ENCODE assay signal across 23 mouse cellular contexts in the genomic region with DNA sequence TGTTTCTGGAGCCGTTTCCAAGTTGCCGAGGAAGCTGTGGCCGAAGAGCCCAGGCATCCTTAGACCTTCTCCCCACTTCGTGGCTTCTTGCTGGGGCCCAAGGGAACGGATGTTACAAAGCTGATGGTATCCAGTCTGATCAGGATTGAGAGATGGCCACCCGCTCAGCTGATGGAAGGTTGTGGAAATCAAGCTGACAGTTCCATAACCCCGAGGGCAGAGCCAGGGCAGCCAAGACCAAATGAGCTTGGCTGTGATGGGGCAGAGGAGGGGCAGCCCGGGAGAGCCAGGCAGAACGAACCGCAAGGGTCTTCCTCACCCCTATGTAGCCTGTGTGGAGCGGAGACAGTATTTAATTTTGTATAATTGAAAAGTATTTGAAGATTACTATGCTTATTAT.
DNase-seq lines count a peak whose midpoint lies in the region; ATAC-seq lines count a peak whose summit lies in the region.
"Had no signal": no experiment of that assay in that cellular context is flagged by ENCODE, and none has a peak within 500 bp of the region (broad histone marks: within the 10 kb centered on the region; RNA-seq: fewer than 3 reads in every experiment).

No protein-coding gene starts in this region.

- DNase-seq in cerebellum, postnatal 14 days, result peak; percentile 40 to 50
- DNase-seq in cerebellum, postnatal 25 days, result no peak
- peak; percentile 72 for DNase-seq in retina, embryonic 14.5 days (ENCODE audit: low spot score)
- DNase-seq in heart, adult 11 months, result no peak
- DNase-seq: adrenal gland, adult 2 months; adrenal gland, postnatal 36 days; cerebellum, adult 11 months; cerebellum, adult 8-10 months; embryo, embryonic 11 days; gastrocnemius, postnatal 10 days; heart, adult 2 months; heart, postnatal 14 days had no signal

- peaks cover 20% of the 10 kb centered on the region for H3K4me1 ChIP-seq in hindbrain, embryonic 16.5 days (ENCODE audit: control insufficient read depth, insufficient read depth, low read depth, low read length)
- H3K4me1 ChIP-seq in hindbrain, embryonic 12.5 days, result peaks cover 45% of the 10 kb centered on the region
- peaks cover 21% of the 10 kb centered on the region for H3K4me1 ChIP-seq in midbrain, embryonic 12.5 days
- H3K4me1 ChIP-seq in midbrain, embryonic 15.5 days, result peaks cover 38% of the 10 kb centered on the region
- H3K4me1 ChIP-seq: heart, embryonic 15.5 days had no signal

- H3K27me3 ChIP-seq in hindbrain, embryonic 16.5 days (replicated peaks; ENCODE audit: control insufficient read depth, insufficient read depth, low read length), result no peaks in the 10 kb centered on the region
- no peaks in the 10 kb centered on the region for H3K27me3 ChIP-seq in hindbrain, embryonic 12.5 days
- peaks cover 13% of the 10 kb centered on the region; the same call in 1 of the 2 replicates for H3K27me3 ChIP-seq in midbrain, embryonic 12.5 days
- H3K27me3 ChIP-seq in midbrain, embryonic 15.5 days (replicated peaks), result no peaks in the 10 kb centered on the region
- H3K27me3 ChIP-seq: embryonic facial prominence, embryonic 12.5 days had no signal

- ATAC-seq in hindbrain, embryonic 16.5 days, result 0 out of 2 replicates have a peak, but pooled peaks have one; percentile 10
- ATAC-seq in hindbrain, embryonic 12.5 days (ENCODE audit: low FRiP score), result no peak
- no peak for ATAC-seq in midbrain, embryonic 12.5 days (ENCODE audit: low FRiP score, low read depth)
- ATAC-seq in midbrain, embryonic 15.5 days (replicated peaks), result no peak
- ATAC-seq: forebrain, embryonic 16.5 days; inflammation-experienced regulatory T-cells, adult 6 months; intestine, postnatal 0 days had no signal

- WGBS in hindbrain, embryonic 16.5 days, result 47% methylated on average over 11 of the region's 11 CpGs
- WGBS in hindbrain, embryonic 12.5 days, result 59% methylated on average over 11 of the region's 11 CpGs
- 54% methylated on average over 11 of the region's 11 CpGs for WGBS in midbrain, embryonic 12.5 days
- WGBS in midbrain, embryonic 15.5 days, result 39% methylated on average over 11 of the region's 11 CpGs

- H3K27ac ChIP-seq in hindbrain, embryonic 16.5 days (ENCODE audit: low read depth, low read length), result peak overlapping the region; percentile 34; the same call in 1 of the 2 replicates
- no peak overlapping the region for H3K27ac ChIP-seq in hindbrain, embryonic 12.5 days
- H3K27ac ChIP-seq in midbrain, embryonic 12.5 days (replicated peaks), result no peak overlapping the region
- no peak overlapping the region for H3K27ac ChIP-seq in midbrain, embryonic 15.5 days
- H3K27ac ChIP-seq: embryonic facial prominence, embryonic 12.5 days; forebrain, embryonic 12.5 days; heart, adult 2 months; heart, embryonic 15.5 days had no signal

- H3K4me2 ChIP-seq in hindbrain, embryonic 16.5 days (ENCODE audit: low read length), result no peak overlapping the region
- H3K4me2 ChIP-seq in hindbrain, embryonic 12.5 days (replicated peaks), result no peak overlapping the region
- H3K4me2 ChIP-seq in midbrain, embryonic 12.5 days (replicated peaks), result no peak overlapping the region
- no peak overlapping the region for H3K4me2 ChIP-seq in midbrain, embryonic 15.5 days
- H3K4me2 ChIP-seq: embryonic facial prominence, embryonic 12.5 days; forebrain, embryonic 12.5 days; heart, embryonic 11.5 days; heart, embryonic 15.5 days had no signal

- no peaks in the 10 kb centered on the region for H3K36me3 ChIP-seq in hindbrain, embryonic 16.5 days (ENCODE audit: control insufficient read depth, insufficient read depth, low read length)
- no peaks in the 10 kb centered on the region for H3K36me3 ChIP-seq in hindbrain, embryonic 12.5 days
- H3K36me3 ChIP-seq in midbrain, embryonic 12.5 days, result no peaks in the 10 kb centered on the region
- no peaks in the 10 kb centered on the region for H3K36me3 ChIP-seq in midbrain, embryonic 15.5 days (replicated peaks)
- H3K36me3 ChIP-seq: embryonic facial prominence, embryonic 12.5 days; forebrain, embryonic 12.5 days; heart, embryonic 15.5 days had no signal

- H3K9ac ChIP-seq in hindbrain, embryonic 16.5 days (ENCODE audit: low read depth, low read length), result no peak overlapping the region
- H3K9ac ChIP-seq in hindbrain, embryonic 12.5 days, result no peak overlapping the region
- 0 out of 2 replicates have a peak overlapping the region, but pooled peaks have one; percentile 5 for H3K9ac ChIP-seq in midbrain, embryonic 12.5 days (replicated peaks)
- H3K9ac ChIP-seq in midbrain, embryonic 15.5 days, result no peak overlapping the region
- H3K9ac ChIP-seq: embryonic facial prominence, embryonic 12.5 days; forebrain, embryonic 12.5 days; heart, embryonic 15.5 days had no signal

- no peaks in the 10 kb centered on the region for H3K9me3 ChIP-seq in hindbrain, embryonic 16.5 days (ENCODE audit: control insufficient read depth, low read length)
- no peaks in the 10 kb centered on the region for H3K9me3 ChIP-seq in hindbrain, embryonic 12.5 days (replicated peaks)
- no peaks in the 10 kb centered on the region for H3K9me3 ChIP-seq in midbrain, embryonic 12.5 days
- no peaks in the 10 kb centered on the region for H3K9me3 ChIP-seq in midbrain, embryonic 15.5 days
- H3K9me3 ChIP-seq: embryonic facial prominence, embryonic 12.5 days; forebrain, embryonic 12.5 days; heart, embryonic 15.5 days had no signal

- no peak overlapping the region for H3K4me3 ChIP-seq in hindbrain, embryonic 16.5 days (ENCODE audit: low read length)
- H3K4me3 ChIP-seq in hindbrain, embryonic 12.5 days, result no peak overlapping the region
- H3K4me3 ChIP-seq in midbrain, embryonic 12.5 days, result no peak overlapping the region
- H3K4me3 ChIP-seq in midbrain, embryonic 15.5 days, result no peak overlapping the region
- H3K4me3 ChIP-seq: embryonic facial prominence, embryonic 12.5 days; forebrain, embryonic 12.5 days; heart, adult 2 months; heart, embryonic 15.5 days had no signal

Comparison
In these comparisons a context has a peak if more than half of its experiments do, and no peak if none do; other contexts are left out.
1. DNase-seq: peak in cerebellum, postnatal 14 days (2 of 2) and retina, embryonic 14.5 days (single experiment); none in cerebellum, postnatal 25 days (0 of 2) and heart, adult 11 months (single experiment).